Mouse (Mus musculus) spleen, postnatal 4 days (tissue): ENCODE data around the gene Bex3.

Experiments
- DNase-seq, 2 experiments: peaks; one replicate each; pipeline ENCODE4 v3.0.0; 2022; ENCODE audit warnings: low spot score in 2 of 2

The Bex3 gene

DNA sequence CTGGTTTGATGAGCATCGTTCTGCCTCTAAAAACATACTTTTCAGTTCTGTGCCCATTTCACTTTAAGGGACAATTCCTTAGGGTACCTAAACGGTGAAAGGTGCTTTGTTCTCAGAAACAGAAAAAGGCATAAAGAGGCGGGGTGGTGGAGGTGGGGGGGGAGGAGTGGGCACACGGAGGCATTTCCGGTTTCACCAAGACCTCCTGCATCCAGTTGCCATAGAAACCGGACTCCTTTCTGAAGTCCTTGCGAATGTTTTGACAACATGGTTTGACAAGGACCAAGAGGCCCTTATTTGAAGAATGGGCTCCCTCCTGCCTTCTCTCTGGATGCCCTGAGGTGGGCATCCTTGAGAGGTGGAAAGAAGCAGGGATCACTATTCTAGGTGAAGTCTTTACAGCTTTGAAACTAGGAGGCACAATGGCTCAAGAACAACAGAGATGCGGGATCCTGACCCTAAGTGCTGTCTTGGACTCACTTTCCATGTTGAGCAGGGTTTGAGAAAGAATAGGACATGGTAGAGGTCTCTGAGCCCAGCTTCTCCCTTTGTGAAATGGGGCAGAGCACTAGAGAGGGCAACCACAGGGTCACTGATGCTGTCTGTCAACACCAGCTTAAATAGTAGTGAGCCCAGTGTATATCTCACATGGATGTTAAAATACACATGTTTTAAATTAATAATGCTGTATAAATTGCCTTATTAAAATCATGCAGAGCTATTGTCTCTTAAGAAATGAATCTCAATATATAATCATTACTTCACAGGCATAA, 43.9 kb downstream of the Bex3 start:
- DNase-seq, result no peak

DNA sequence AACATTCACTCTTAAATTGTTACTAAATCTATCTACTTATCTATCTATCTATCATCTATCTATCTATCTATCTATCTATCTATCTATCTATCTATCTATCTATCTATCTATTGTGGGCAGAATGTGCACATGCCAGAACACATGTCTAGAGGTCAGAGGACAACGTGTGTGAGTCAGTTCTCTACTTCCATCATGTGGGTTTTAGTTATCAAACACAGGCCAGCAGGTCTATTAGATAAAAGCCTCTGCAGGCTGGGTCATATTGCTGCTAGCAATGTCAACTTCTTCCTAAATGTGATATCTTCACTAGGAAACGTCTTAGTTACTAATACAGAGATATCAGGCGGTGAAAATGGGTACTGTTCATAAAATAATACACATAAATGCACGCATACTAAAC, 49.9 kb downstream of the Bex3 start:
- DNase-seq, result no peak
